Mouse (Mus musculus): Measurements from ENCODE around the gene Plekhm1.

DNA sequence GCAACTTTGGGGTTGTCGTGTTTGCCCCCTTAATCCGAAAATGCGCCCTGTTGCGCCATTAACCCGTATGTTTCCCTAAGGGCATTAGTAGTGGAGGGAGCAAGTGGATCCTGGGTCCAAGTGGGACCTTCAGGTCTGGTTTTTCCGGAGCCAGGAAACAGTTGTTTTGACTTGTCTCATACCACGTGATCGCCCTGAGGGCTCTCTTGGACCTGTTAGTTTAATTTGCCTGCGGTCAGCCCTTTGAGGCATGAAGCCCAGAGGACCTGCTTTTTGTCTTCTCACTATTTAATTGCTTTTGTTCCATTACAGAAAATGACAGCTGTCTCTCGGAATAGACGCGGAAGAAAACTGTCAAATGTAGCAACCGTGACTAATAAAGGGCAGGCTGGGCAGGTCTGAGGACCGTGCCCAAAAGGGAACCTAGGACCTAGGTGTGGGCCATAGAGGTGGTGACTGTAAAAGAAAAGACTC is 500 bp upstream of the Plekhm1 start:
- TF ChIP-seq POLR2A (IDR thresholded peaks at IDR 0.05; ENCODE audit: borderline replicate concordance, control insufficient read depth, low read depth, low read length) (no peak), CTCF (IDR thresholded peaks at IDR 0.05; ENCODE audit: control insufficient read depth, insufficient read depth, low read length) (no peak)

Data from bone marrow, adult 2 months (tissue).